Mouse (Mus musculus): Measurements from ENCODE around the gene Dnah6.

GRCm38 (mm10) chr6:73257068-73257467 is 35.6 kb upstream of the Dnah6 start:
- TF ChIP-seq CTCF (IDR thresholded peaks at IDR 0.05; ENCODE audit: low read depth) (no peak), EP300 (IDR thresholded peaks at IDR 0.05; ENCODE audit: low read depth) (no peak)
